Mouse (Mus musculus) brain, embryonic 14.5 days (tissue): ENCODE results near the gene Abi1.

ENCODE experiments used
- CTCF ChIP-seq: fragments of 200-500 bp; IDR thresholded peaks from 2 replicates; pipeline ENCODE4 v1.5.1; 2012; ENCODE audit warnings: inconsistent platforms, mild to moderate bottlenecking, moderate library complexity, borderline replicate concordance; ENCODE audit not compliant: insufficient read depth, insufficient read length; ENCODE audit errors: extremely low read depth
- POLR2A ChIP-seq: fragments of 200-500 bp; IDR thresholded peaks from 2 replicates; pipeline ENCODE4 v1.6.1; 2012; ENCODE audit warnings: mild to moderate bottlenecking, inconsistent platforms, borderline replicate concordance; ENCODE audit not compliant: poor library complexity, insufficient read depth, insufficient read length, severe bottlenecking; ENCODE audit errors: extremely low read depth

- TF ChIP-seq CTCF (no peak), POLR2A (no peak)
Measured at GRCm38 (mm10) chr2:23041457-23041856, 1.4 kb upstream of the Abi1 start.
